Mouse (Mus musculus): ENCODE data around the gene Prune2. TPM values are rescaled to one million over a fixed set of nuclear protein-coding genes. Genes with fewer than 3 reads are reported as not detected.
"Not testable (repeated sequence)": the region's sequence is repeated elsewhere in the genome, so short reads cannot be mapped to it uniquely, and the experiment has no call there.

Gene Prune2
- polyA plus RNA-seq, 1 experiment from 2014 or later: 6.7 TPM

DNA sequence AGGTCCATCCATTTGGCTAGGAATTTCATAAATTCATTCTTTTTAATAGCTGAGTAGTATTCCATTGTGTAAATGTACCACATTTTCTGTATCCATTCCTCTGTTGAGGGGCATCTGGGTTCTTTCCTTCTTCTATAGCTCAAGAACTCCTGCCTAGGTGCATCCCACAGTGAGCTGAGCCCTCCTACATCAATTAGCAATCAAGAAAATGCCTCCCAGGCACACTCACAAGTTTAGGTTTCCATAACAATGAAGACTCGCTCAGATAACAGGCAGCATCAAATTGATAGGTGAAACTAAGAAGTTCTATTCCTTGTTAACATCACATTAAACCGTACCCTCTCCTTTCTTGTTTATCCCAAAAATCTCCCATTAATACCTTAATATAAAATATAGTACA, 218.6 kb downstream of the Prune2 start:
- not testable (repeated sequence) for ATAC-seq (replicated peaks; ENCODE audit: extremely low read depth, insufficient read depth, low FRiP score); H3K27ac ChIP-seq (ENCODE audit: low read length); H3K9me3 ChIP-seq (replicated peaks; ENCODE audit: control insufficient read depth, low read length); H3K9ac ChIP-seq (ENCODE audit: low read length); H3K27me3 ChIP-seq (ENCODE audit: control insufficient read depth, insufficient read depth, low read length); H3K4me2 ChIP-seq (ENCODE audit: low read depth, low read length); H3K4me3 ChIP-seq (ENCODE audit: low read length); H3K36me3 ChIP-seq (ENCODE audit: control insufficient read depth, insufficient read depth); H3K4me1 ChIP-seq (ENCODE audit: control insufficient read depth, insufficient read depth, low read length)
- 85% methylated on average over 2 of the region's 2 CpGs for WGBS

DNA sequence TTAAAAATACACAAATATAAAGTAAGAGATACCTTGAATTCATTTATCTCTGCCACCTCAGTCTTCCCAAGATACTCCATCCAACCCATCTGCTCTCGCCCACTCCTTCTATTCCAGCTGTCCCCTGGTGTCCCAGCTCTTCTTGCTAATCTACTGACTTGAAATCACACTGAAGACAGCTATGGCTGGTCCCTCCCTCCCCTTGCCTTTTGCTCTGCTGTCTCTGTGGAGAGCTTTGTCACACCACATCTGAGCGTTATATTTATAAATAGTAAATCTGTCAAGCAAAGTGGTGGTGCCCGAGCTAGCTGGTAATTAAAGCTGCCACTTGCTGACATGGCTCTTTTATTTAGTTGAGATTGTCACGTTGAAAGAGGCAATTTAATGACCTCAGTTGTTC, 224.6 kb downstream of the Prune2 start:
- H3K4me3 ChIP-seq (ENCODE audit: low read length): no peak overlapping the region
- WGBS: 34% methylated on average over 4 of the region's 4 CpGs
- peaks cover 5% of the 10 kb centered on the region for H3K4me1 ChIP-seq (ENCODE audit: control insufficient read depth, insufficient read depth, low read length)
- no peaks in the 10 kb centered on the region for H3K27me3 ChIP-seq (ENCODE audit: control insufficient read depth, insufficient read depth, low read length)
- peak; percentile 89 for ATAC-seq (replicated peaks; ENCODE audit: extremely low read depth, insufficient read depth, low FRiP score)
- no peaks in the 10 kb centered on the region for H3K9me3 ChIP-seq (replicated peaks; ENCODE audit: control insufficient read depth, low read length)
- no peak overlapping the region for H3K27ac ChIP-seq (ENCODE audit: low read length)
- no peak overlapping the region for H3K4me2 ChIP-seq (ENCODE audit: low read depth, low read length)
- no peaks in the 10 kb centered on the region for H3K36me3 ChIP-seq (ENCODE audit: control insufficient read depth, insufficient read depth)
- H3K9ac ChIP-seq (ENCODE audit: low read length): no peak overlapping the region

DNA sequence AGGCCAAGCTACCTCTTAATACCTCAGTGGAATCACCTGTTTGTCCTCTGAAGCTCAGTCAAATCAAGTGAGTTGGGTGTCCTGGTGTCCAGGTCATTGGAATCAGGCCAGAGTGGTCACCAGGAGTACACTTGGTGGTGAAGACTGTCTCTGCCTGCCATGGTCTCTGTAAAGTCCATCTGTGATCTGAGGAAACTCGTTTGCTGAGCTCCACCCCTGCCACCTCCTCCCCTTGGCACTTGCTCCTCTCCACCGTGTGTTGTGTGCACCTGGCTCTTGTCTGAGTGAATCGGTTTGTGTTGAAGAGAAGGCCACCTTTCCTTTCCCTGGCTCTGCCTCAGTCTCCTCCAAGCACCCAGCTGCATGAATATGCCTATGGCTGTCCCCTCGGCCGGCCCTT, 238.8 kb downstream of the Prune2 start:
- no peak overlapping the region for H3K27ac ChIP-seq (ENCODE audit: low read length)
- no peak overlapping the region for H3K4me2 ChIP-seq (ENCODE audit: low read depth, low read length)
- H3K4me1 ChIP-seq (ENCODE audit: control insufficient read depth, insufficient read depth, low read length): peaks cover 9% of the 10 kb centered on the region
- WGBS: 77% methylated on average over 5 of the region's 5 CpGs
- H3K27me3 ChIP-seq (ENCODE audit: control insufficient read depth, insufficient read depth, low read length): no peaks in the 10 kb centered on the region
- H3K4me3 ChIP-seq (ENCODE audit: low read length): no peak overlapping the region
- ATAC-seq (replicated peaks; ENCODE audit: extremely low read depth, insufficient read depth, low FRiP score): no peak
- H3K9ac ChIP-seq (ENCODE audit: low read length): no peak overlapping the region
- no peaks in the 10 kb centered on the region for H3K36me3 ChIP-seq (ENCODE audit: control insufficient read depth, insufficient read depth)
- H3K9me3 ChIP-seq (replicated peaks; ENCODE audit: control insufficient read depth, low read length): 0 out of 2 replicates have a peak, but pooled peaks cover 2% of the 10 kb centered on the region

DNA sequence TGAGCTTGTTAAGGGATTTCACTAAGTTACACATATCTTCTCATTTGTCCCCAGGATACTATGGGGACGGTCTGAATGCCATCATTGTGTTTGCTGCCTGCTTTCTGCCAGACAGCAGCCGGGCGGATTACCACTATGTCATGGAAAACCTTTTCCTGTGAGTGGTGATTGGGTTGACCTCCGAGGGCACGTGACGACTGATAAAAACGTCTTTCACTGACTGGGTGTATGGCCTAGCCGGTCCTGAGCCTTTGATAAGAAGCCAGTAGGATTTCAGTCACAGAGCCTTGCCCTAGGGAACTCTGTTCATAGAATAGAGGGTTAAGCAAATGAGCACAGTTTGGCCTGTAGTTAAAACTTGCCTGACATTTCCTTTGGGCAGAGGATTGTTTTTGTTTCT, 243.1 kb downstream of the Prune2 start:
- no peaks in the 10 kb centered on the region for H3K36me3 ChIP-seq (ENCODE audit: control insufficient read depth, insufficient read depth)
- no peaks in the 10 kb centered on the region for H3K27me3 ChIP-seq (ENCODE audit: control insufficient read depth, insufficient read depth, low read length)
- peak; percentile 52; the same call in 1 of the 2 replicates for ATAC-seq (replicated peaks; ENCODE audit: extremely low read depth, insufficient read depth, low FRiP score)
- no peak overlapping the region for H3K9ac ChIP-seq (ENCODE audit: low read length)
- H3K4me2 ChIP-seq (ENCODE audit: low read depth, low read length): no peak overlapping the region
- WGBS: 17% methylated on average over 8 of the region's 8 CpGs
- H3K4me1 ChIP-seq (ENCODE audit: control insufficient read depth, insufficient read depth, low read length): peaks cover 9% of the 10 kb centered on the region
- no peak overlapping the region for H3K4me3 ChIP-seq (ENCODE audit: low read length)
- H3K27ac ChIP-seq (ENCODE audit: low read length): no peak overlapping the region; the same call in 1 of the 2 replicates
- no peaks in the 10 kb centered on the region for H3K9me3 ChIP-seq (replicated peaks; ENCODE audit: control insufficient read depth, low read length)

DNA sequence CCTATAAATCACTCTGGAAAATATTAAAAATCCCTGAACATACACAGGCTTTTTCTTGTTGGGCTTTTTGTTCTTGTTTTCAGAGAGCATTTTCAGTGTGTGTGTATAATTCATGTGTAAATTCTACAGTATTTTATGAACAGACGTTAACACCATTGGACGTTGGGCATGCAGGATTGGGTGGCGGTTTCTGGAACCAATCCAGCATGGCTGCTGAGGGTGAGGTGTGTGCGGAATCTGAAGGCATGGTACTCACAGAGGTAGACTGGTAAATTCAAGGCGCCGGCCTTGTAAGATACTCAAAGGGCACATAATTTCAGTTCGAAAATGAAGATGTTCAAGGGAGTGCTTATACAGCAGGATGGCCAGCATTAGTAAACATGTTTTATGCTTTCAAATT, 251.2 kb downstream of the Prune2 start:
- no peak overlapping the region for H3K4me2 ChIP-seq (ENCODE audit: low read depth, low read length)
- no peak overlapping the region for H3K4me3 ChIP-seq (ENCODE audit: low read length)
- no peaks in the 10 kb centered on the region for H3K9me3 ChIP-seq (replicated peaks; ENCODE audit: control insufficient read depth, low read length)
- no peaks in the 10 kb centered on the region for H3K36me3 ChIP-seq (ENCODE audit: control insufficient read depth, insufficient read depth)
- ATAC-seq (replicated peaks; ENCODE audit: extremely low read depth, insufficient read depth, low FRiP score): no peak
- H3K9ac ChIP-seq (ENCODE audit: low read length): no peak overlapping the region
- H3K27ac ChIP-seq (ENCODE audit: low read length): no peak overlapping the region
- whole genome bisulfite sequencing: 82% methylated on average over 7 of the region's 7 CpGs
- no peaks in the 10 kb centered on the region for H3K27me3 ChIP-seq (ENCODE audit: control insufficient read depth, insufficient read depth, low read length)
- no peaks in the 10 kb centered on the region for H3K4me1 ChIP-seq (ENCODE audit: control insufficient read depth, insufficient read depth, low read length)

DNA sequence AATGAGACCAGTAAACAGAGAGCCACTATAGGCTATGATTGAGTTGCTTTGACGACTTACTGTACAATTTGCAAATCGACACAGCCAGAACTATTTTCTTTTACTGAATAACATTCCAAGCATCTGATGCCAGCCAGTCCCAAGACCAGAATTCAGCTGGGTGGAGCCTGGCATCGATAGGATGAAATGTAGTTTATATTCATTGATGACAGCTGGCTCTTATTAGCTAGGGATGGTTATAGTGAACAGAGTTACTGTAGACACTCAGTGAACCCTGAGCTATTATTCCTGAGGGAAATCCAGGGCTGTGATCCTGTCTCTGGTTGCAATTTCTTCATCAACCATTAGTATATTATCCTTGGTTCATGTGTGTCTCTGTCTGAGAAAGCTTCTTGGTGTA, 254.6 kb downstream of the Prune2 start:
- H3K4me3 ChIP-seq (ENCODE audit: low read length): no peak overlapping the region
- no peak overlapping the region for H3K9ac ChIP-seq (ENCODE audit: low read length)
- H3K27ac ChIP-seq (ENCODE audit: low read length): no peak overlapping the region
- H3K4me2 ChIP-seq (ENCODE audit: low read depth, low read length): no peak overlapping the region
- ATAC-seq (replicated peaks; ENCODE audit: extremely low read depth, insufficient read depth, low FRiP score): no peak
- no peaks in the 10 kb centered on the region for H3K9me3 ChIP-seq (replicated peaks; ENCODE audit: control insufficient read depth, low read length)
- H3K4me1 ChIP-seq (ENCODE audit: control insufficient read depth, insufficient read depth, low read length): no peaks in the 10 kb centered on the region
- 81% methylated on average over 3 of the region's 3 CpGs for WGBS
- no peaks in the 10 kb centered on the region for H3K27me3 ChIP-seq (ENCODE audit: control insufficient read depth, insufficient read depth, low read length)
- no peaks in the 10 kb centered on the region for H3K36me3 ChIP-seq (ENCODE audit: control insufficient read depth, insufficient read depth)

DNA sequence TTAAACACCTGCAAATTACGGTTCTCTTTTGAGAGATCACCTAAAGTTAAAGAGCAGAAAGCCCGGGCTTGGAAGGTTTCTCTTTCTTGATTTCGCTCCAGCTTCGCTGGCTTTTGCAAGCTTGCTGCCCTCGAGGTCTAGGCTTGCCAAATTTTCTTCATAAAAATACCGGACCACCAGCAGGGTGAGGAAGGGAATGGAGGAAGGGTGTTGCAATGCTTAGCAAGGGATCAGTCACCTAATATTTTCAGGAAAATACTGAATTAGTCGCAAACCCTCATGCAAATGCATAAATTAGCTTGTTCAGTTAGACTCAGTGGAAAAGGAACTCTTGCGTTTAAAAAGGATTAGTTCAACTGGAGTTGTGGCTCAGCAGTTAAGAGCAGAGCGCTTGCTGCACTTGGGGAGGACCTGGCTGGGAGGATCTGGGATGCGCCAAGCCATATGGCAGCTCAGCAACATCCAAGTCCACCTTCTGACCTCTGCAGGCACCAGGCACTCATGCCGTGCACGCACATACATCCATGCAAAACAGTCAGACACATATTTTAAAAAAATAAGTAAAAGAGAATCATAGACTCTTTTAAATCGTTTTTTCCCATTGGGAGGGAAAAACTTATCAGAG, 259.1 kb downstream of the Prune2 start:
- no peak overlapping the region for H3K9ac ChIP-seq (ENCODE audit: low read length)
- H3K36me3 ChIP-seq (ENCODE audit: control insufficient read depth, insufficient read depth): no peaks in the 10 kb centered on the region
- H3K4me2 ChIP-seq (ENCODE audit: low read depth, low read length): no peak overlapping the region
- no peaks in the 10 kb centered on the region for H3K4me1 ChIP-seq (ENCODE audit: control insufficient read depth, insufficient read depth, low read length)
- H3K27ac ChIP-seq (ENCODE audit: low read length): no peak overlapping the region
- ATAC-seq (replicated peaks; ENCODE audit: extremely low read depth, insufficient read depth, low FRiP score): no peak
- no peaks in the 10 kb centered on the region for H3K27me3 ChIP-seq (ENCODE audit: control insufficient read depth, insufficient read depth, low read length)
- no peaks in the 10 kb centered on the region for H3K9me3 ChIP-seq (replicated peaks; ENCODE audit: control insufficient read depth, low read length)
- WGBS: 77% methylated on average over 13 of the region's 13 CpGs
- no peak overlapping the region for H3K4me3 ChIP-seq (ENCODE audit: low read length)

DNA sequence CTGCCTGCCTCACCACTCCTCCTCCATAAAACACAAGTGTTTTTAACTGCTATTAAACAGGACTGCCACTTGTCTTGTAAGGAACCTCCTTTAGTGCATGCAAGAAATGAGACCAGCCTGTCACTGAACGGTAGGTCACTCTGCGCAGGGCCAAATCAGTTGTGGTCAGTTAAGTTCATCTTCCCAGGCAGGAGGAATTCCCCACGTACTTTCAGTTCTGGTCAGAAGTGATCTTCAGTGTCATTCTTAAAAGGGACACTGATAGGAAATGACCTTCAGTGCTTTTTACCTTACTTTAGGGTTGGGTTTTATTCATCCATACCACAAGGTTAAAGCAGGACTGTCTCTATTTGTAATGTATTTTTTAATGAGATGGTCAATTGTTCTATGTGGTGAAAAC, 262.3 kb downstream of the Prune2 start:
- H3K4me2 ChIP-seq (ENCODE audit: low read depth, low read length): no peak overlapping the region

DNA sequence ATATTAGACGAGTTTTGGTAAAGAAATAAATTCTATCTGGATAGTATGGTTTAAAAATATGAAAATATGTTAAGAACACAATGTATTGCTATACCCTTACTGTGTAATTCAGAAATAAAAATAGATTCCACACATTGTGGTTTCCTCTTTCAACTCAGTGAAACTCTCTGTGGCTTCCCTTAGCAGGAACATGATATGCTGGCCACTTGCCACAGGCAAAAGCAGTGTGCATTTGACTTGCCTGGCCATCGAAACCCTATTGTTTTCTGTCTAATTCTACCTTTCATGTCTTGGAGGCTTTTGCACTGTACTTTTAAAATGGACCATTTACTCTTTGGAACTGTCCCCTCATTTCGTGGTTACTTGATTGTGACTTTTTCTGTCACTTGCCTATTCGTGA, 267.9 kb downstream of the Prune2 start:
- H3K9me3 ChIP-seq (replicated peaks; ENCODE audit: control insufficient read depth, low read length): 0 out of 2 replicates have a peak, but pooled peaks cover 3% of the 10 kb centered on the region
- no peak for ATAC-seq (replicated peaks; ENCODE audit: extremely low read depth, insufficient read depth, low FRiP score)
- peaks cover 3% of the 10 kb centered on the region; the same call in 1 of the 2 replicates for H3K4me1 ChIP-seq (ENCODE audit: control insufficient read depth, insufficient read depth, low read length)
- 59% methylated on average over 4 of the region's 4 CpGs for WGBS
- H3K4me2 ChIP-seq (ENCODE audit: low read depth, low read length): no peak overlapping the region
- no peaks in the 10 kb centered on the region for H3K36me3 ChIP-seq (ENCODE audit: control insufficient read depth, insufficient read depth)
- no peak overlapping the region for H3K9ac ChIP-seq (ENCODE audit: low read length)
- H3K27ac ChIP-seq (ENCODE audit: low read length): no peak overlapping the region
- H3K27me3 ChIP-seq (ENCODE audit: control insufficient read depth, insufficient read depth, low read length): no peaks in the 10 kb centered on the region
- no peak overlapping the region for H3K4me3 ChIP-seq (ENCODE audit: low read length)

More for the DNA sequence above, 262.3 kb downstream of the Prune2 start:
- no peaks in the 10 kb centered on the region for H3K36me3 ChIP-seq (ENCODE audit: control insufficient read depth, insufficient read depth)
- no peaks in the 10 kb centered on the region for H3K27me3 ChIP-seq (ENCODE audit: control insufficient read depth, insufficient read depth, low read length)
- WGBS: 82% methylated on average over 3 of the region's 3 CpGs
- no peaks in the 10 kb centered on the region for H3K4me1 ChIP-seq (ENCODE audit: control insufficient read depth, insufficient read depth, low read length)
- no peak overlapping the region for H3K9ac ChIP-seq (ENCODE audit: low read length)
- no peak overlapping the region for H3K4me3 ChIP-seq (ENCODE audit: low read length)
- H3K27ac ChIP-seq (ENCODE audit: low read length): no peak overlapping the region
- ATAC-seq (replicated peaks; ENCODE audit: extremely low read depth, insufficient read depth, low FRiP score): no peak
- no peaks in the 10 kb centered on the region for H3K9me3 ChIP-seq (replicated peaks; ENCODE audit: control insufficient read depth, low read length)
